Mouse (Mus musculus): ENCODE data around the gene Morf4l1. TPM values are rescaled to one million over a fixed set of nuclear protein-coding genes. Genes with fewer than 3 reads are reported as not detected.
"Not testable (repeated sequence)": the region's sequence is repeated elsewhere in the genome, so short reads cannot be mapped to it uniquely, and the experiment has no call there.

Gene Morf4l1
- polyA plus RNA-seq, 1 experiment from 2014 or later = 302 TPM

DNA sequence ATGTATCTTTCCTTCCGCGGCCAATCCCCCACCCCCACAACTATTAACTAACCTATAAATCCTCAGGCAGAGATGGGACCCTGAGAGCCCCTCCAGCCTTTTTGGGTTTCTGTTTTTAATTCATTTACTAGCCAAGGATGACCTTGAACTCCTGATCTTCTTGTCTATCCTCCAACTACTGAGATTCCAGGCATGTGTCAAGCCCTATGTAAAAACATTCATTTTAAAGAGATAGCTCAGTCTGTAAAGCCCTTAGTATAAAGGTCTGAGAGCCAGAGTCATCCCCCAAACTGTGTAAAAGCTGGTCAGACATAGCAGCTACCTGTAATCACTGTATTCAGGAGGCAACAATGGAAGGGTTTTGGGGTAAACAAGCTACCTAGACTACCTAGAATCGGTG, 58.7 kb downstream of the Morf4l1 start:
- Histone ChIP-seq H3K9me3 (ENCODE audit: control insufficient read depth, low read length) (no peaks in the 10 kb centered on the region), H3K9ac (ENCODE audit: low read depth, low read length) (no peak overlapping the region), H3K4me2 (ENCODE audit: low read depth, low read length) (no peak overlapping the region), H3K27me3 (replicated peaks; ENCODE audit: control insufficient read depth, insufficient read depth, low read length) (no peaks in the 10 kb centered on the region), H3K27ac (ENCODE audit: low read length) (no peak overlapping the region), H3K36me3 (ENCODE audit: control insufficient read depth, insufficient read depth, low read length) (no peaks in the 10 kb centered on the region), H3K4me3 (ENCODE audit: low read length) (no peak overlapping the region), H3K4me1 (ENCODE audit: control insufficient read depth, insufficient read depth, low read length) (no peaks in the 10 kb centered on the region)
- WGBS = 73% methylated on average over 3 of the region's 3 CpGs
- no peak for ATAC-seq

DNA sequence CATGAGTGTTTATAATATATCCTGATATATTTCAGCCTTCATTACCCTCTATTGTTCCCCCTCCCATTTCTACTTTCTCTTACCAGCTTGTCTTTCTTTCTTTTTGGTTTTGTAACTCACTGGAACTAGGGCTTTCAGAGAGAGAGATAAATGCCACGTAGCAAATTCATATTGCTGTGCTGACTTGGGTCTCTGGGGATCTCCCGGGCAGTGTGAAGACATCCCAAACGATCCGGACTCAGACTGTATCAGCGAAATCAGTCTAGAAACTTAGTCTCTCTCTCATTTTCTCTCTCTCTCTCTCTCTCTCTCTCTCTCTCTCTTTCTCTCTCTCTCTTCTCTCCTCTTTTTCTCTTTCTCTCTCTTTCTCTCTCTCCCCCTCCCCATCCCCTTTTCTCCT, 59.2 kb downstream of the Morf4l1 start:
- H3K27me3 ChIP-seq (replicated peaks; ENCODE audit: control insufficient read depth, insufficient read depth, low read length) = no peaks in the 10 kb centered on the region
- H3K27ac ChIP-seq (ENCODE audit: low read length) = no peak overlapping the region
- no peaks in the 10 kb centered on the region for H3K4me1 ChIP-seq (ENCODE audit: control insufficient read depth, insufficient read depth, low read length)
- no peak overlapping the region for H3K9ac ChIP-seq (ENCODE audit: low read depth, low read length)
- no peaks in the 10 kb centered on the region for H3K9me3 ChIP-seq (ENCODE audit: control insufficient read depth, low read length)
- H3K36me3 ChIP-seq (ENCODE audit: control insufficient read depth, insufficient read depth, low read length) = no peaks in the 10 kb centered on the region
- 52% methylated on average over 5 of the region's 5 CpGs for WGBS
- H3K4me3 ChIP-seq (ENCODE audit: low read length) = peak overlapping the region; percentile 59
- ATAC-seq = no peak
- H3K4me2 ChIP-seq (ENCODE audit: low read depth, low read length) = peak overlapping the region; percentile 94

DNA sequence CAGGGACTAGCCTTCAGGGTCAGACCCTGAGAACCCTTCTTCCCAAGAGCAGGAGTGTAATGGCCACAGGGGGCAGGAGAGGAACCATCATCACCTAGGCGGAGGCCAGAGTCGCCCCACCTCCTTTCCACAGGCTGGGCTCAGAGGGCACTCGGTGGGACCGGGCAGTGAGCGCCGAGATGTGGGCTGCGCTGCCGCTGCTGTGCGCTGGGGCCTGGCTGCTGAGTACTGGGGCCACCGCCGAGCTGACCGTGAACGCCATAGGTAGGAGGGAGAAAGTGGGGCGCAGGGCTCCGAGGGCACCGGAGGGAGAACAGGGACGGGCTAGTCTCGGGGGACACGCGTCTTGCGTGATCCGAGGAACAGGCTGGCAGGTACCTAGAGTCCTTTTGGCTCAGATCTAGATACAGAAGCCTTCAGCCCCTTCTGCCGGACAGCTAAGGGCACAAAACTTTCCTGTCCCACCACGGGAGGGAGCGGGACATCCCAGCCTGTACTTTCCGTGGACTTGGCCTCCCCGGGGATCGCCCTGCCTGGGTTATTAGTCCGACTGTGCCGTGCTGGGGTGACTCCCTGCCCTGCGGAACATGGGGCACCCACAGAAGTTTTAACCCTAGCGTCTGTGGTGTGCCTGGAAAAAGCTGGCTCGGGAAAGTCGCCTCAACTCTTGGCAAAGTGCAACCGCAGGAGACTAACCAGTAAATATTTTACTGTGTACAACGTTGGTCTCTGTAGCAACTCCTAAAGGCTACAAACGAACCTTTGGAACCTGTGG, 60.0 kb downstream of the Morf4l1 start:
- ATAC-seq = peak; percentile 96
- no peak overlapping the region for H3K27ac ChIP-seq (ENCODE audit: low read length)
- H3K4me1 ChIP-seq (ENCODE audit: control insufficient read depth, insufficient read depth, low read length) = no peaks in the 10 kb centered on the region
- peak overlapping the region; percentile 59 for H3K4me3 ChIP-seq (ENCODE audit: low read length)
- WGBS = under 1% methylated on average over 37 of the region's 37 CpGs
- H3K27me3 ChIP-seq (replicated peaks; ENCODE audit: control insufficient read depth, insufficient read depth, low read length) = no peaks in the 10 kb centered on the region
- H3K9me3 ChIP-seq (ENCODE audit: control insufficient read depth, low read length) = no peaks in the 10 kb centered on the region
- peak overlapping the region; percentile 70 for H3K9ac ChIP-seq (ENCODE audit: low read depth, low read length)
- H3K4me2 ChIP-seq (ENCODE audit: low read depth, low read length) = peak overlapping the region; percentile 94
- no peaks in the 10 kb centered on the region for H3K36me3 ChIP-seq (ENCODE audit: control insufficient read depth, insufficient read depth, low read length)

DNA sequence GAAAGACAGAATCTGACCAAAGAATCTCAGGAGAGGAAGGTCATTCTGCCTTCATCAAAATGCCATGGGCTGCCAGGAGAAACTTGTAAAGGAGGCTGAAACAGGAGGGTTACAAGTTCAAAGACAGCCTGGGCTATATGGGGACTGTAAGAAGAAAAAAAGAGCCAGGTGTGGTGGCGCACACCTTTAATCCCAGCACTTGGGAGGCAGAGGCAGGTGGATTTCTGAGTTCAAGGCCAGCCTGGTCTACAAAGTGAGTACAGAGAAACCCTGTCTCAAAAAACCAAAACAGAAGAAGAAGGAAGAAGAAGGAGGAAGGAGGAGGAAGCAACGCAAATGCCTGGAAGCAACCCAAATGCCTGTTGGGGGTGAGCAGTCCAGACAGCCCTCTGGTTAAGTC, 60.7 kb downstream of the Morf4l1 start, which contains the start of gene Ctsh:
Gene Ctsh, plus strand, starts transcription at position 301 of the 400 bp plus-strand sequence.
- WGBS = 77% methylated on average over 2 of the region's 2 CpGs
- H3K4me1 ChIP-seq (ENCODE audit: control insufficient read depth, insufficient read depth, low read length) = no peaks in the 10 kb centered on the region
- no peak within 1 kb of the TSS for H3K27ac ChIP-seq (ENCODE audit: low read length)
- no peaks in the 10 kb centered on the region for H3K9me3 ChIP-seq (ENCODE audit: control insufficient read depth, low read length)
- no peaks in the 10 kb centered on the region for H3K36me3 ChIP-seq (ENCODE audit: control insufficient read depth, insufficient read depth, low read length)
- peak within 1 kb of the TSS; percentile 70 for H3K9ac ChIP-seq (ENCODE audit: low read depth, low read length)
- peak within 1 kb of the TSS; percentile 59 for H3K4me3 ChIP-seq (ENCODE audit: low read length)
- H3K27me3 ChIP-seq (replicated peaks; ENCODE audit: control insufficient read depth, insufficient read depth, low read length) = no peaks in the 10 kb centered on the region
- H3K4me2 ChIP-seq (ENCODE audit: low read depth, low read length) = peak within 1 kb of the TSS; percentile 94
- ATAC-seq = no peak

DNA sequence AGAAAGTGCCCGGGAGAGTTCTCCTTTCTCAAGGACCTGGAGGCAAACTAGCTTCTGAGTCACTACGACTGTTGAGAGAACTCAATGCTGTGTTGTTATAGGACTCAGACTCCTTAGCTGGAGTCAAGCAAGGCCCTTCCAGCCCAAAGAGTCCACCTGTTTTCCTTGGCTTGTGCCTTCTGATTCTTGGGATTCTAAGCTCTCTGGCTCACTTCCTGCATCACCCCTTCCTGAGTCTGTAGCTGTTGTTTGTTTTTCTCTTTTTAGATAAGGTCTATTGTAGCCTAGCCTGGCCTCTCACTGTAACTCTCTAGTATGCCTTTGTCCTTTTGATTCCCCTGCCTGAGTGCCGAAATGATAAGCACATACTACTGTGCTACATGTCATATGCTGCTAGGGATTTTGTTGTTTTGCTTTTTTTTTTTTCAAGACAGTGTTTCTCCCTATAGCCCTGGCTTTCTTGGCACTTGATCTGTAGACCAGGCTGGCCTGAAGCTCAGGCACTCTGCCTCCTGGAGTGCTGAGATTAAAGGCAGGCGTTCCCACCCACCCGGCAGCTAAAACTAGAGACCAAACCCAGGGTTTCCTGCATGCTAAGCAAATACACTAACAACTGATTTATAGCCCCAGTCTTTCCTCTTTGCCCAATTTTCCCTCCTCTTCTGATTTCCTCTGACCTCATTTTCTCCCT, 66.5 kb downstream of the Morf4l1 start:
- H3K9me3 ChIP-seq (ENCODE audit: control insufficient read depth, low read length) = no peaks in the 10 kb centered on the region
- no peaks in the 10 kb centered on the region for H3K36me3 ChIP-seq (ENCODE audit: control insufficient read depth, insufficient read depth, low read length)
- H3K4me2 ChIP-seq (ENCODE audit: low read depth, low read length) = no peak overlapping the region
- H3K4me3 ChIP-seq (ENCODE audit: low read length) = no peak overlapping the region
- no peak for ATAC-seq
- 64% methylated on average over 5 of the region's 5 CpGs for WGBS
- no peak overlapping the region for H3K27ac ChIP-seq (ENCODE audit: low read length)
- no peaks in the 10 kb centered on the region for H3K4me1 ChIP-seq (ENCODE audit: control insufficient read depth, insufficient read depth, low read length)
- H3K27me3 ChIP-seq (replicated peaks; ENCODE audit: control insufficient read depth, insufficient read depth, low read length) = no peaks in the 10 kb centered on the region
- H3K9ac ChIP-seq (ENCODE audit: low read depth, low read length) = no peak overlapping the region

DNA sequence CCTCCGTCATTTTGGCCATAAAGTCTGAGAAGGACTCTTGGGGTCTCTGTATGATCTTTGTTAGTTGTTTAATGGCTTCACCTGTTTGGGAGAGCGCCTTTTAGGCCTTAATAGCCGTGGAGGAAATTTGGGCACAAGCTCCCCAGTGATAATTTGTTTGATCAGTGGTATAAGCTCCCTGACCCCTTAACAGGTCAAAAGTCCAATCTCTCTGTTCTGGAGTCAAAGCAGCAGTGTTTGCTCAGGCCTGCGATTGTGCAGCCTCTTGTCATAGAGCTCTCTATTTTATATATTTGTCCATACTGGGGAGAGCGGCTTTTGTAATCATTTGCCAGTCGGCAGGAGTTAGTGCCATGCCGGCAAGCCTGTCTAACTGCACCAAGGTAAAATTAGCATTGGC, 69.4 kb downstream of the Morf4l1 start:
- Histone ChIP-seq H3K9me3 (ENCODE audit: control insufficient read depth, low read length) (no peaks in the 10 kb centered on the region), H3K27ac (ENCODE audit: low read length) (no peak overlapping the region), H3K4me2 (ENCODE audit: low read depth, low read length) (no peak overlapping the region), H3K27me3 (replicated peaks; ENCODE audit: control insufficient read depth, insufficient read depth, low read length) (no peaks in the 10 kb centered on the region), H3K9ac (ENCODE audit: low read depth, low read length) (no peak overlapping the region), H3K36me3 (ENCODE audit: control insufficient read depth, insufficient read depth, low read length) (no peaks in the 10 kb centered on the region), H3K4me3 (ENCODE audit: low read length) (no peak overlapping the region), H3K4me1 (ENCODE audit: control insufficient read depth, insufficient read depth, low read length) (no peaks in the 10 kb centered on the region)
- 74% methylated on average over 7 of the region's 7 CpGs for WGBS
- no peak for ATAC-seq

DNA sequence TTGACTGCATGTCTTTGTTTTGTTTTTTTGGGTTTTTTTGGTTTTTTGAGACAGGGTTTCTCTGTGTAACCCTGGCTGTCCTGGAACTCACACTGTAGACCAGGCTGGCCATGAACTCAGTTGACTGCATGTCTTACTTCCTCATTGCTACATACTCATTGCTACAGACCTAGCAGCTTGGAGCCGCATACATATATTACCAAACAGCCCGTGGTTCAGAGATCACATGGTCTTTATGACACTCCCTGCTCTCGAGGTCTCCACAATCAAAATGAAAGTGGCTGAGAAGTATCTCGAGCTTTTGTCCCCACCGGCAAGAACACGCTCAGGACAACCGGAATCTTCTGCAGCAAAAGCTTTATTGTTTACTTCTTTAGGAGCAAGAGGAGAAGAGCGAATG, 71.7 kb downstream of the Morf4l1 start:
- ATAC-seq = peak; percentile 55
- not testable (repeated sequence) for H3K4me1 ChIP-seq (ENCODE audit: control insufficient read depth, insufficient read depth, low read length); H3K9me3 ChIP-seq (ENCODE audit: control insufficient read depth, low read length); H3K4me2 ChIP-seq (ENCODE audit: low read depth, low read length); H3K9ac ChIP-seq (ENCODE audit: low read depth, low read length); H3K4me3 ChIP-seq (ENCODE audit: low read length); H3K36me3 ChIP-seq (ENCODE audit: control insufficient read depth, insufficient read depth, low read length); H3K27me3 ChIP-seq (replicated peaks; ENCODE audit: control insufficient read depth, insufficient read depth, low read length); H3K27ac ChIP-seq (ENCODE audit: low read length)
- 82% methylated on average over 8 of the region's 8 CpGs for WGBS

Other genes with a start within 250 kb of the Morf4l1 start
- gene Rasgrf1, start 204.9 kb downstream of the Morf4l1 start, polyA plus RNA-seq (2015; fragmentation: Nextera tagmentation; extraction: Ambion mirVana) = 0.12 and 0.20 TPM in 2 replicates
- gene Ctsh, start 60.6 kb downstream of the Morf4l1 start, polyA plus RNA-seq (2015; fragmentation: Nextera tagmentation; extraction: Ambion mirVana) = 56.9 and 59.4 TPM in 2 replicates
- gene Adamts7, start 48.3 kb upstream of the Morf4l1 start, polyA plus RNA-seq (2015; fragmentation: Nextera tagmentation; extraction: Ambion mirVana) = 11.7 TPM in 2 replicates
- gene Tbc1d2b, start 156.0 kb upstream of the Morf4l1 start, polyA plus RNA-seq (2015; fragmentation: Nextera tagmentation; extraction: Ambion mirVana) = 9.3 and 11.0 TPM in 2 replicates

All from intestine, embryonic 16.5 days (tissue).